Mouse (Mus musculus): ENCODE results near the gene Pla2g4a.

- TF ChIP-seq CTCF (IDR thresholded peaks at IDR 0.05; ENCODE audit: low read depth, low read length) (no peak), POLR2A (IDR thresholded peaks at IDR 0.05; ENCODE audit: extremely low read depth, insufficient read depth, low read length) (no peak)
Measured at GRCm38 (mm10) chr1:149836496-149836895, 124.6 kb downstream of the Pla2g4a start.

Data from liver, adult 2 months (tissue).